Mouse (Mus musculus) myocyte (in vitro differentiated cells): ENCODE results near the gene Socs7. TPM values are rescaled to one million over a fixed set of nuclear protein-coding genes. Genes with fewer than 3 reads are reported as not detected.
A peak's percentile ranks its signal among the peaks of the same experiment; 100 is the strongest.

ENCODE experiments used
- H3K27me3 ChIP-seq: one replicate; pipeline ENCODE4 v1.6.1; 2011; ENCODE audit not compliant: control insufficient read depth, insufficient read depth, insufficient read length
- H3K36me3 ChIP-seq: one replicate; pipeline ENCODE4 v1.6.1; 2011; ENCODE audit not compliant: control insufficient read depth, insufficient read depth
- H3K4me2 ChIP-seq: one replicate; pipeline ENCODE4 v1.6.1; 2011; ENCODE audit warnings: low read depth, control low read depth
- H3K4me3 ChIP-seq: one replicate; pipeline ENCODE4 v1.5.1; 2011; ENCODE audit warnings: mild to moderate bottlenecking, control low read depth, moderate library complexity
- H3K79me2 ChIP-seq: one replicate; pipeline ENCODE4 v1.6.1; 2011; ENCODE audit not compliant: control insufficient read depth, insufficient read depth
- H3ac ChIP-seq: one replicate; pipeline ENCODE4 v1.6.1; 2011; ENCODE audit not compliant: control insufficient read depth, insufficient read length
- CEBPB ChIP-seq: IDR thresholded peaks from 2 replicates; pipeline ENCODE4 v1.6.1; 2011; ENCODE audit warnings: mild to moderate bottlenecking, moderate library complexity; ENCODE audit not compliant: poor library complexity, insufficient read depth, severe bottlenecking
- E2F4 ChIP-seq: IDR thresholded peaks from one replicate; pipeline ENCODE4 v1.6.1; 2011; ENCODE audit warnings: mild to moderate bottlenecking, control low read depth, moderate library complexity; ENCODE audit not compliant: insufficient read depth
- MAX ChIP-seq: IDR thresholded peaks from one replicate; pipeline ENCODE4 v1.6.1; 2011; ENCODE audit warnings: low read depth, mild to moderate bottlenecking, control low read depth
- MYOD1 ChIP-seq, 3 experiments: IDR thresholded peaks; one replicate each; pipeline ENCODE4 v1.6.1; 2011; ENCODE audit warnings: control low read depth in 2 of 3, low read depth in 2 of 3, mild to moderate bottlenecking in 2 of 3, moderate library complexity in 1 of 3; ENCODE audit not compliant: insufficient read length in 2 of 3, control insufficient read depth in 1 of 3
- MYOG ChIP-seq, 3 experiments: IDR thresholded peaks; one replicate each; pipeline ENCODE4 v1.6.1; 2011; ENCODE audit warnings: control low read depth in 2 of 3, low read depth in 2 of 3, mild to moderate bottlenecking in 2 of 3; ENCODE audit not compliant: insufficient read length in 2 of 3, control insufficient read depth in 1 of 3, insufficient read depth in 1 of 3
- POLR2A ChIP-seq: IDR thresholded peaks from one replicate; pipeline ENCODE4 v1.6.1; 2011; ENCODE audit warnings: low read depth, mild to moderate bottlenecking, control low read depth, moderate library complexity; ENCODE audit not compliant: insufficient read length
- POLR2AphosphoS2 ChIP-seq: IDR thresholded peaks from one replicate; pipeline ENCODE4 v1.6.1; 2011; ENCODE audit warnings: low read depth, control low read depth; ENCODE audit not compliant: insufficient read length
- REST ChIP-seq: IDR thresholded peaks from one replicate; pipeline ENCODE4 v1.6.1; 2011; ENCODE audit warnings: mild to moderate bottlenecking, control low read depth, moderate library complexity; ENCODE audit not compliant: insufficient read depth, insufficient read length
- SRF ChIP-seq: IDR thresholded peaks from one replicate; pipeline ENCODE4 v1.6.1; 2011; ENCODE audit warnings: low read depth; ENCODE audit not compliant: control insufficient read depth, insufficient read length
- TCF12 ChIP-seq: IDR thresholded peaks from one replicate; pipeline ENCODE4 v1.6.1; 2011; ENCODE audit warnings: mild to moderate bottlenecking, control low read depth; ENCODE audit not compliant: poor library complexity, insufficient read depth, severe bottlenecking
- TCF3 ChIP-seq: IDR thresholded peaks from one replicate; pipeline ENCODE4 v1.6.1; 2011; ENCODE audit warnings: low read depth, control low read depth; ENCODE audit not compliant: insufficient read length
- USF1 ChIP-seq: IDR thresholded peaks from one replicate; pipeline ENCODE4 v1.6.1; 2011; ENCODE audit warnings: low read depth, mild to moderate bottlenecking, control low read depth, moderate library complexity
- polyA plus RNA-seq: library from polyadenylated mRNA; unstranded; fragments of >200 nt; fragmentation: generic; extraction: Trizol; gene quantifications from one replicate; pipeline ENCODE4 v1.2.1, GENCODE M21; 2012; ENCODE audit warnings: missing spikeins

The Socs7 gene
- polyA plus RNA-seq, 1 experiment = 19.8 TPM

GRCm38 (mm10) chr11:97435808-97436491 is 73.6 kb downstream of the Socs7 start:
- no peaks in the 10 kb centered on the region for H3K27me3 ChIP-seq
- H3K4me3 ChIP-seq = peak overlapping the region; percentile 3
- no peaks in the 10 kb centered on the region for H3K36me3 ChIP-seq
- no peak overlapping the region for H3ac ChIP-seq
- TF ChIP-seq SRF (no peak), TCF3 (no peak), REST (no peak), E2F4 (no peak), TCF12 (no peak)
- peaks cover 65% of the 10 kb centered on the region for H3K79me2 ChIP-seq
- H3K4me2 ChIP-seq = peak overlapping the region; percentile 69

GRCm38 (mm10) chr11:97437745-97438144 is 75.4 kb downstream of the Socs7 start:
- Histone ChIP-seq H3K4me2 (peak overlapping the region; percentile 56), H3ac (no peak overlapping the region), H3K27me3 (no peaks in the 10 kb centered on the region), H3K4me3 (no peak overlapping the region), H3K79me2 (peaks cover 59% of the 10 kb centered on the region), H3K36me3 (no peaks in the 10 kb centered on the region)
- TF ChIP-seq MYOG (IDR thresholded peaks at IDR 0.05; ENCODE audit: control insufficient read depth in 1 of 3, insufficient read depth in 1 of 3, insufficient read length in 2 of 3, low read depth in 2 of 3) = peak in 1 of 3 experiments; percentile 85
- TF ChIP-seq POLR2A = no peak
- peak in 2 of 3 experiments; percentile 29 to 79 for TF ChIP-seq MYOD1 (IDR thresholded peaks at IDR 0.05; ENCODE audit: control insufficient read depth in 1 of 3, insufficient read length in 2 of 3, low read depth in 2 of 3)

- Histone ChIP-seq H3K4me3 (peak overlapping the region; percentile 29), H3K36me3 (no peaks in the 10 kb centered on the region), H3ac (no peak overlapping the region), H3K4me2 (no peak overlapping the region), H3K79me2 (peaks cover 61% of the 10 kb centered on the region), H3K27me3 (no peaks in the 10 kb centered on the region)
- no peak for TF ChIP-seq POLR2A
- no peak for TF ChIP-seq USF1
- TF ChIP-seq SRF = no peak
- no peak for TF ChIP-seq MYOD1 (IDR thresholded peaks at IDR 0.05; ENCODE audit: control insufficient read depth in 1 of 3, insufficient read length in 2 of 3, low read depth in 2 of 3)
- TF ChIP-seq REST = no peak
- TF ChIP-seq MAX = no peak
- TF ChIP-seq POLR2AphosphoS2 = no peak
- TF ChIP-seq CEBPB = no peak
- TF ChIP-seq E2F4 = no peak
- TF ChIP-seq TCF3 = no peak
- no peak for TF ChIP-seq MYOG (IDR thresholded peaks at IDR 0.05; ENCODE audit: control insufficient read depth in 1 of 3, insufficient read depth in 1 of 3, insufficient read length in 2 of 3, low read depth in 2 of 3)
- no peak for TF ChIP-seq TCF12
These were observed 76.5 kb downstream of the Socs7 start for GRCm38 (mm10) chr11:97438868-97439267.

- Histone ChIP-seq H3K4me3 (peak overlapping the region; percentile 29), H3K27me3 (no peaks in the 10 kb centered on the region), H3K79me2 (peaks cover 67% of the 10 kb centered on the region), H3K4me2 (peak overlapping the region; percentile 75), H3ac (peak overlapping the region; percentile 58), H3K36me3 (no peaks in the 10 kb centered on the region)
- TF ChIP-seq POLR2A (peak; percentile 51), MAX (no peak), POLR2AphosphoS2 (peak; percentile 19), CEBPB (no peak), MYOD1 (IDR thresholded peaks at IDR 0.05; ENCODE audit: control insufficient read depth in 1 of 3, insufficient read length in 2 of 3, low read depth in 2 of 3) (no peak), SRF (no peak), REST (no peak), TCF3 (no peak), E2F4 (no peak), TCF12 (no peak)
These were observed 77.6 kb downstream of the Socs7 start for GRCm38 (mm10) chr11:97439935-97440334.

GRCm38 (mm10) chr11:97440441-97440881 is 78.1 kb downstream of the Socs7 start:
- no peaks in the 10 kb centered on the region for H3K36me3 ChIP-seq
- no peak for TF ChIP-seq SRF
- no peak for TF ChIP-seq TCF12
- no peak for TF ChIP-seq POLR2AphosphoS2
- TF ChIP-seq TCF3 = no peak
- no peak for TF ChIP-seq E2F4
- TF ChIP-seq CEBPB = no peak
- TF ChIP-seq MYOG (IDR thresholded peaks at IDR 0.05; ENCODE audit: control insufficient read depth in 1 of 3, insufficient read depth in 1 of 3, insufficient read length in 2 of 3, low read depth in 2 of 3) = peak in 2 of 3 experiments; percentile 28 to 41
- TF ChIP-seq REST = no peak
- TF ChIP-seq MYOD1 (IDR thresholded peaks at IDR 0.05; ENCODE audit: control insufficient read depth in 1 of 3, insufficient read length in 2 of 3, low read depth in 2 of 3) = peak in 1 of 3 experiments; percentile 26
- TF ChIP-seq MAX = no peak
- TF ChIP-seq POLR2A = no peak
- no peak for TF ChIP-seq USF1

More at GRCm38 (mm10) chr11:97440441-97440881, 78.1 kb downstream of the Socs7 start:
- Histone ChIP-seq H3K79me2 (peaks cover 62% of the 10 kb centered on the region), H3K4me3 (peak overlapping the region; percentile 29), H3ac (peak overlapping the region; percentile 58), H3K27me3 (no peaks in the 10 kb centered on the region), H3K4me2 (peak overlapping the region; percentile 75)
